ENCODE assay signal across 9 mouse cellular contexts in genomic region chr1:155742411-155743363, GRCm38 (mm10). TPM values are rescaled to one million over a fixed set of nuclear protein-coding genes. Genes with fewer than 3 reads are reported as not detected.
DNase-seq lines count a peak whose midpoint lies in the region; ATAC-seq and TF ChIP-seq lines count a peak whose summit lies in the region.
"Had no signal": no experiment of that assay in that cellular context is flagged by ENCODE, and none has a peak within 500 bp of the region (broad histone marks: within the 10 kb centered on the region; RNA-seq: fewer than 3 reads in every experiment).

No protein-coding gene starts in this region.

- TF ChIP-seq POLR2A in thymus, adult 2 months (IDR thresholded peaks at IDR 0.05; ENCODE audit: control insufficient read depth, extremely low read depth, insufficient read depth, low read length, poor library complexity): no peak

- WGBS in thymus, adult 2 months: 3% methylated on average over 81 of the region's 81 CpGs
- under 1% methylated on average over 79 of the region's 81 CpGs for WGBS in embryonic facial prominence, embryonic 11.5 days
- under 1% methylated on average over 80 of the region's 81 CpGs for WGBS in hindbrain, embryonic 12.5 days
- 1% methylated on average over 81 of the region's 81 CpGs for WGBS in liver, postnatal 0 days (ENCODE audit: insufficient replicate concordance)
- 1% methylated on average over 81 of the region's 81 CpGs for WGBS in stomach, embryonic 16.5 days

- H3K4me2 ChIP-seq in embryonic facial prominence, embryonic 11.5 days (ENCODE audit: low read depth, low read length): peak overlapping the region; percentile 86
- peak overlapping the region; percentile 81 for H3K4me2 ChIP-seq in hindbrain, embryonic 12.5 days (replicated peaks)
- peak overlapping the region; percentile 73 for H3K4me2 ChIP-seq in liver, postnatal 0 days (ENCODE audit: low read depth, low read length)
- peak overlapping the region; percentile 94 for H3K4me2 ChIP-seq in stomach, embryonic 16.5 days (ENCODE audit: low read depth, low read length)

- TF ChIP-seq EP300 in liver, postnatal 0 days (IDR thresholded peaks at IDR 0.05; ENCODE audit: low read depth): no peak

- H3K36me3 ChIP-seq in thymus, adult 2 months (ENCODE audit: control insufficient read depth, insufficient read depth, low read length): no peaks in the 10 kb centered on the region
- no peaks in the 10 kb centered on the region for H3K36me3 ChIP-seq in embryonic facial prominence, embryonic 11.5 days (replicated peaks; ENCODE audit: control insufficient read depth, insufficient read depth, low read depth, low read length)
- H3K36me3 ChIP-seq in hindbrain, embryonic 12.5 days: no peaks in the 10 kb centered on the region
- no peaks in the 10 kb centered on the region for H3K36me3 ChIP-seq in liver, postnatal 0 days (replicated peaks; ENCODE audit: insufficient read depth, low read length)
- H3K36me3 ChIP-seq in stomach, embryonic 16.5 days (ENCODE audit: control insufficient read depth, insufficient read depth, low read length): no peaks in the 10 kb centered on the region

- DNase-seq in thymus, adult 2 months: no peak
- DNase-seq in thymus, postnatal 10 days (ENCODE audit: low spot score in 2 of 2): no peak
- peak; percentile 26 for DNase-seq in embryonic facial prominence, embryonic 11.5 days (ENCODE audit: low spot score)
- peak; percentile 23 for DNase-seq in liver, postnatal 0 days
- no peak for DNase-seq in ovary, postnatal 10 days (ENCODE audit: low spot score)
- no peak for DNase-seq in spleen, adult 12 weeks (ENCODE audit: low spot score)

- no peak for TF ChIP-seq CTCF in thymus, adult 2 months (IDR thresholded peaks at IDR 0.05; ENCODE audit: borderline replicate concordance, control insufficient read depth, extremely low read depth, insufficient read depth, low read length, poor library complexity)
- no peak for TF ChIP-seq CTCF in liver, postnatal 0 days (IDR thresholded peaks at IDR 0.05; ENCODE audit: low read depth)

- peaks cover 23% of the 10 kb centered on the region; the same call in 1 of the 2 replicates for H3K4me1 ChIP-seq in thymus, adult 2 months (replicated peaks; ENCODE audit: control insufficient read depth, insufficient read depth, low read length)
- peaks cover 16% of the 10 kb centered on the region for H3K4me1 ChIP-seq in embryonic facial prominence, embryonic 11.5 days (ENCODE audit: control insufficient read depth, insufficient read depth, low read length)
- peaks cover 27% of the 10 kb centered on the region for H3K4me1 ChIP-seq in hindbrain, embryonic 12.5 days
- peaks cover 17% of the 10 kb centered on the region for H3K4me1 ChIP-seq in liver, postnatal 0 days (ENCODE audit: insufficient read depth)
- H3K4me1 ChIP-seq in stomach, embryonic 16.5 days (ENCODE audit: control insufficient read depth, insufficient read depth, low read length): peaks cover 16% of the 10 kb centered on the region

- H3K9ac ChIP-seq in embryonic facial prominence, embryonic 11.5 days (replicated peaks; ENCODE audit: low read length): no peak overlapping the region
- 0 out of 2 replicates have a peak overlapping the region, but pooled peaks have one; percentile 32 for H3K9ac ChIP-seq in hindbrain, embryonic 12.5 days
- no peak overlapping the region for H3K9ac ChIP-seq in liver, postnatal 0 days (replicated peaks)
- peak overlapping the region; percentile 40 for H3K9ac ChIP-seq in stomach, embryonic 16.5 days (ENCODE audit: low read length)

- peak overlapping the region; percentile 27 for H3K4me3 ChIP-seq in thymus, adult 2 months (ENCODE audit: control insufficient read depth, insufficient read depth, low read length)
- peak overlapping the region; percentile 42 for H3K4me3 ChIP-seq in embryonic facial prominence, embryonic 11.5 days (ENCODE audit: low read depth, low read length)
- H3K4me3 ChIP-seq in hindbrain, embryonic 12.5 days: peak overlapping the region; percentile 44
- peak overlapping the region; percentile 46 for H3K4me3 ChIP-seq in liver, postnatal 0 days (ENCODE audit: low read depth, low read length)
- H3K4me3 ChIP-seq in stomach, embryonic 16.5 days (replicated peaks; ENCODE audit: low read length): peak overlapping the region; percentile 55

- peak; percentile 57; the same call in 1 of the 2 replicates for ATAC-seq in embryonic facial prominence, embryonic 11.5 days (replicated peaks; ENCODE audit: insufficient number of reproducible peaks, low FRiP score, low TSS enrichment, low read depth)
- ATAC-seq in hindbrain, embryonic 12.5 days (ENCODE audit: low FRiP score): peak; percentile 59
- ATAC-seq in liver, postnatal 0 days: 0 out of 2 replicates have a peak, but pooled peaks have one; percentile 29
- peak; percentile 63 for ATAC-seq in stomach, embryonic 16.5 days (ENCODE audit: insufficient read depth, low FRiP score)

- no peaks in the 10 kb centered on the region for H3K9me3 ChIP-seq in embryonic facial prominence, embryonic 11.5 days (replicated peaks; ENCODE audit: control insufficient read depth, low read length)
- H3K9me3 ChIP-seq in hindbrain, embryonic 12.5 days (replicated peaks): no peaks in the 10 kb centered on the region
- no peaks in the 10 kb centered on the region for H3K9me3 ChIP-seq in liver, postnatal 0 days (ENCODE audit: low read length)
- H3K9me3 ChIP-seq in stomach, embryonic 16.5 days (replicated peaks; ENCODE audit: control insufficient read depth, low read length): no peaks in the 10 kb centered on the region

- H3K27me3 ChIP-seq in thymus, adult 2 months (ENCODE audit: control insufficient read depth, insufficient read depth, low read length): peaks cover 38% of the 10 kb centered on the region
- H3K27me3 ChIP-seq in embryonic facial prominence, embryonic 11.5 days (ENCODE audit: control insufficient read depth, insufficient read depth, low read length): peaks cover 76% of the 10 kb centered on the region
- H3K27me3 ChIP-seq in hindbrain, embryonic 12.5 days: peaks cover 92% of the 10 kb centered on the region
- peaks cover 89% of the 10 kb centered on the region for H3K27me3 ChIP-seq in liver, postnatal 0 days (ENCODE audit: insufficient read depth, low read length)
- H3K27me3 ChIP-seq in stomach, embryonic 16.5 days (ENCODE audit: control insufficient read depth, insufficient read depth, low read length): peaks cover 87% of the 10 kb centered on the region

- no peak overlapping the region for H3K27ac ChIP-seq in thymus, adult 2 months (ENCODE audit: control insufficient read depth, insufficient read depth, low read length)
- no peak overlapping the region for H3K27ac ChIP-seq in embryonic facial prominence, embryonic 11.5 days (replicated peaks; ENCODE audit: low read depth, low read length)
- H3K27ac ChIP-seq in hindbrain, embryonic 12.5 days: 0 out of 2 replicates have a peak overlapping the region, but pooled peaks have one; percentile 7
- no peak overlapping the region for H3K27ac ChIP-seq in liver, postnatal 0 days (ENCODE audit: low read depth)
- no peak overlapping the region for H3K27ac ChIP-seq in stomach, embryonic 16.5 days (ENCODE audit: low read length)

RNA-seq across cellular contexts. Expression of gene Lhx4, which starts 8.8 kb away (rescaled TPM):
- 0.01 TPM in 1 of 2 replicates, not detected in the other for polyA plus RNA-seq in thymus, adult 2 months (2012; rRNA removed)
- polyA plus RNA-seq in embryonic facial prominence, embryonic 11.5 days (2014; fragmentation: Nextera tagmentation; extraction: Ambion mirVana): 0.54 and 0.79 TPM in 2 replicates
- 8.6 and 9.7 TPM in 2 replicates for polyA plus RNA-seq in hindbrain, embryonic 12.5 days (2016; fragmentation: Nextera tagmentation; extraction: Ambion mirVana)
- not detected in 2 replicates for polyA plus RNA-seq in liver, postnatal 0 days (2015; fragmentation: Nextera tagmentation; extraction: Ambion mirVana)
- polyA plus RNA-seq in stomach, embryonic 16.5 days (2015; fragmentation: Nextera tagmentation; extraction: Ambion mirVana): 0.06 TPM in 1 of 2 replicates, not detected in the other
- polyA plus RNA-seq: cortical plate, adult 2 months had no signal

Comparison
In these comparisons a context has a peak if more than half of its experiments do, and no peak if none do; other contexts are left out.
1. DNase-seq: peak in embryonic facial prominence, embryonic 11.5 days (single experiment) and liver, postnatal 0 days (single experiment); none in thymus, adult 2 months (single experiment), thymus, postnatal 10 days (0 of 2), ovary, postnatal 10 days (single experiment) and spleen, adult 12 weeks (single experiment).
2. H3K9ac ChIP-seq: peak in hindbrain, embryonic 12.5 days (single experiment) and stomach, embryonic 16.5 days (single experiment); none in embryonic facial prominence, embryonic 11.5 days (single experiment) and liver, postnatal 0 days (single experiment).
3. Peak in every context shown above with its lines, with median percentiles within 50 percentile points of each other: H3K4me3 ChIP-seq, ATAC-seq and H3K4me2 ChIP-seq.